Mouse (Mus musculus) ES-E14 (cell line): ENCODE results near the gene Tmem14c. TPM values are rescaled to one million over a fixed set of nuclear protein-coding genes. Genes with fewer than 3 reads are reported as not detected.
A peak's percentile ranks its signal among the peaks of the same experiment; 100 is the strongest.

Experiments used
- DNase-seq: peaks from one replicate; pipeline ENCODE4 v3.0.0-alpha.2; 2013; ENCODE audit warnings: low read depth, low spot score
- H3K27ac ChIP-seq: 2 replicates; pipeline ENCODE4 v1.5.1; 2012; ENCODE audit warnings: low read depth, mild to moderate bottlenecking, low read length, moderate library complexity, mixed read lengths; ENCODE audit not compliant: poor library complexity, insufficient read depth, severe bottlenecking
- H3K36me3 ChIP-seq: 2 replicates; pipeline ENCODE4 v1.6.1; 2012; ENCODE audit warnings: mild to moderate bottlenecking, low read length, moderate library complexity, mixed read lengths; ENCODE audit not compliant: control insufficient read depth, poor library complexity, insufficient read depth, severe bottlenecking
- H3K4me1 ChIP-seq, 2 experiments: fragments of 150-350 bp in 1 of 2; sonication (generic) in 1 of 2; 2 replicates each; pipeline ENCODE4 v1.6.1; 2012; ENCODE audit warnings: low read length in 2 of 2, mild to moderate bottlenecking in 1 of 2, mixed read lengths in 1 of 2; ENCODE audit not compliant: control insufficient read depth in 2 of 2, insufficient read depth in 2 of 2, poor library complexity in 1 of 2
- H3K4me3 ChIP-seq, 2 experiments: fragments of 150-350 bp in 1 of 2; sonication (generic) in 1 of 2; 2 replicates each; pipeline ENCODE4 v1.5.1; 2012; ENCODE audit warnings: low read length in 2 of 2, low read depth in 1 of 2, mild to moderate bottlenecking in 1 of 2, mixed read lengths in 1 of 2; ENCODE audit not compliant: insufficient read depth in 1 of 2, poor library complexity in 1 of 2, severe bottlenecking in 1 of 2
- H3K9ac ChIP-seq: 2 replicates; pipeline ENCODE4 v1.6.1; 2012; ENCODE audit warnings: low read depth, mild to moderate bottlenecking, low read length, mixed read lengths; ENCODE audit not compliant: poor library complexity, insufficient read depth, severe bottlenecking
- H3K9me3 ChIP-seq: fragments of 150-350 bp; sonication (generic); 2 replicates; pipeline ENCODE4 v1.6.1; 2012; ENCODE audit warnings: low read depth, mild to moderate bottlenecking, low read length; ENCODE audit not compliant: control insufficient read depth, insufficient read depth
- CHD2 ChIP-seq: IDR thresholded peaks from 2 replicates; pipeline ENCODE4 v1.6.1; 2014; ENCODE audit warnings: mild to moderate bottlenecking, low read depth, low read length, inconsistent platforms
- HCFC1 ChIP-seq: IDR thresholded peaks from 2 replicates; pipeline ENCODE4 v1.6.1; 2012; ENCODE audit warnings: low read length, inconsistent platforms, borderline replicate concordance; ENCODE audit not compliant: insufficient read depth
- MAFK ChIP-seq: IDR thresholded peaks from 2 replicates; pipeline ENCODE4 v1.6.1; 2014; ENCODE audit warnings: mild to moderate bottlenecking, low read depth, low read length, inconsistent platforms; ENCODE audit not compliant: insufficient read depth
- ZC3H11A ChIP-seq: IDR thresholded peaks from 2 replicates; pipeline ENCODE4 v1.6.1; 2012; ENCODE audit warnings: low read depth, mild to moderate bottlenecking, inconsistent platforms, low read length, borderline replicate concordance
- ZNF384 ChIP-seq: IDR thresholded peaks from 2 replicates; pipeline ENCODE4 v1.6.1; 2012; ENCODE audit warnings: low read depth, low read length, inconsistent platforms
- in situ Hi-C, 2 experiments: fragments of 600-800 bp; cut with MboI; formaldehyde crosslinking; loops; one replicate each; pipeline ENCODE4 v1.15.1; 2025; ENCODE audit warnings: low sequenced_read_pairs in 2 of 2, inconsistent platforms in 1 of 2; ENCODE audit not compliant: unreplicated experiment in 2 of 2
- total RNA-seq: library from RNA; depleted of rRNA; stranded (reverse); fragments of 300-350 nt; gene quantifications from 2 replicates; pipeline ENCODE4 v1.2.3, GENCODE M21; 2012; rRNA removed

Gene Tmem14c
- total RNA-seq = 123 and 134 TPM in 2 replicates

- Histone ChIP-seq H3K9me3 (no peaks in the 10 kb centered on the region), H3K27ac (no peak within 1 kb of the TSS), H3K4me1 (peaks cover 3 to 9% of the 10 kb centered on the region in 2 experiments; a peak in 3 of 4 replicates), H3K4me3 (peak within 1 kb of the TSS; percentile 72 to 81), H3K36me3 (peaks cover 25% of the 10 kb centered on the region), H3K9ac (peak within 1 kb of the TSS; percentile 90)
- TF ChIP-seq HCFC1 (peak; percentile 45; the same call in 1 of the 2 replicates), ZC3H11A (no peak)
- peak; percentile 90 for DNase-seq
- in situ Hi-C loops = no loop called here
These were observed at the start of gene Tmem14c for GRCm38 (mm10) chr13:41015829-41016634. TSS of gene Tmem14c (plus strand) at chr13:41016292.

GRCm38 (mm10) chr13:40967609-40968008, 48.5 kb upstream of the Tmem14c start:
- H3K4me1 ChIP-seq = peaks cover 15 to 17% of the 10 kb centered on the region in 2 experiments
- no peak overlapping the region for H3K4me3 ChIP-seq
- no peak overlapping the region for H3K27ac ChIP-seq
- no peaks in the 10 kb centered on the region for H3K36me3 ChIP-seq
- no peaks in the 10 kb centered on the region for H3K9me3 ChIP-seq
- no peak overlapping the region for H3K9ac ChIP-seq
- DNase-seq = no peak
- no peak for TF ChIP-seq ZC3H11A
- no peak for TF ChIP-seq CHD2
- TF ChIP-seq ZNF384 = no peak
- no peak for TF ChIP-seq HCFC1
- no peak for TF ChIP-seq MAFK
- in situ Hi-C loops = no loop called here

- no peak overlapping the region for H3K27ac ChIP-seq
These were observed 47.5 kb upstream of the Tmem14c start for GRCm38 (mm10) chr13:40968564-40968963.

GRCm38 (mm10) chr13:40969761-40970390, 46.2 kb upstream of the Tmem14c start:
- Histone ChIP-seq H3K9me3 (no peaks in the 10 kb centered on the region), H3K27ac (no peak overlapping the region)

More at GRCm38 (mm10) chr13:40968564-40968963, 47.5 kb upstream of the Tmem14c start:
- Histone ChIP-seq H3K4me1 (peaks cover 15 to 20% of the 10 kb centered on the region in 2 experiments), H3K9me3 (no peaks in the 10 kb centered on the region), H3K36me3 (no peaks in the 10 kb centered on the region), H3K4me3 (no peak overlapping the region), H3K9ac (no peak overlapping the region)
- DNase-seq = no peak
- in situ Hi-C loops = no loop called here
- TF ChIP-seq CHD2 (no peak), ZC3H11A (no peak), ZNF384 (no peak), HCFC1 (no peak), MAFK (no peak)

More at GRCm38 (mm10) chr13:40969761-40970390, 46.2 kb upstream of the Tmem14c start:
- in situ Hi-C loops = no loop called here
- Histone ChIP-seq H3K4me3 (no peak overlapping the region), H3K4me1 (peaks cover 15 to 20% of the 10 kb centered on the region in 2 experiments), H3K9ac (no peak overlapping the region), H3K36me3 (no peaks in the 10 kb centered on the region)
- TF ChIP-seq HCFC1 = no peak
- no peak for TF ChIP-seq ZNF384
- no peak for TF ChIP-seq CHD2
- TF ChIP-seq ZC3H11A = no peak
- no peak for TF ChIP-seq MAFK
- DNase-seq = no peak
